Mouse (Mus musculus) liver, adult 2 months (tissue): ENCODE results near the gene Trabd2b. TPM values are rescaled to one million over a fixed set of nuclear protein-coding genes. Genes with fewer than 3 reads are reported as not detected.

Experiments used
- DNase-seq: peaks from one replicate; pipeline ENCODE4 v3.0.0-alpha.2; 2011; ENCODE audit warnings: low read depth, low spot score; ENCODE audit errors: extremely low read depth
- H3K27ac ChIP-seq: fragments of 200-500 bp; replicated peaks from 2 replicates; pipeline ENCODE4 v1.5.1; 2012; ENCODE audit warnings: low read depth, mild to moderate bottlenecking, control low read depth, inconsistent platforms, low read length; ENCODE audit not compliant: insufficient read depth
- H3K27me3 ChIP-seq: fragments of 200-500 bp; 2 replicates; pipeline ENCODE4 v1.6.1; 2012; ENCODE audit warnings: mild to moderate bottlenecking, moderate library complexity, low read length, inconsistent platforms; ENCODE audit not compliant: control insufficient read depth, insufficient read depth
- H3K36me3 ChIP-seq: fragments of 200-500 bp; 2 replicates; pipeline ENCODE4 v1.6.1; 2012; ENCODE audit warnings: low read length, inconsistent platforms; ENCODE audit not compliant: control insufficient read depth, insufficient read depth
- H3K4me1 ChIP-seq: fragments of 200-500 bp; 2 replicates; pipeline ENCODE4 v1.6.1; 2011; ENCODE audit warnings: low read length; ENCODE audit not compliant: control insufficient read depth, insufficient read depth
- H3K4me3 ChIP-seq: fragments of 200-500 bp; 2 replicates; pipeline ENCODE4 v1.5.1; 2011; ENCODE audit warnings: low read depth, mild to moderate bottlenecking, control low read depth, low read length, moderate library complexity; ENCODE audit not compliant: insufficient read depth
- H3K79me2 ChIP-seq: fragments of 200-500 bp; 2 replicates; pipeline ENCODE4 v1.6.1; 2012; ENCODE audit warnings: inconsistent platforms, mild to moderate bottlenecking, low read length, moderate library complexity; ENCODE audit not compliant: control insufficient read depth, insufficient read depth
- H3K9ac ChIP-seq: fragments of 200-500 bp; 2 replicates; pipeline ENCODE4 v1.6.1; 2012; ENCODE audit warnings: low read depth, mild to moderate bottlenecking, control low read depth, inconsistent platforms, low read length
- CTCF ChIP-seq: fragments of 200-500 bp; IDR thresholded peaks from 2 replicates; pipeline ENCODE4 v1.5.1; 2011; ENCODE audit warnings: low read depth, low read length, control low read depth
- POLR2A ChIP-seq: fragments of 200-500 bp; IDR thresholded peaks from 2 replicates; pipeline ENCODE4 v1.6.1; 2011; ENCODE audit warnings: low read length, control low read depth; ENCODE audit not compliant: insufficient read depth; ENCODE audit errors: extremely low read depth
- WGBS: fragments of 180-500 bp; shearing (Covaris S2); methylation state at CpG from one replicate; pipeline ENCODE4 v1.1.7; 2018; 5-methylcytosine and 5-hydroxymethylcytosine counted together
- polyA plus RNA-seq: library from polyadenylated mRNA; depleted of rRNA; stranded (reverse); fragments of >200 nt; gene quantifications from 2 replicates; pipeline ENCODE4 v1.2.3, GENCODE M21; 2012
- total RNA-seq: library from RNA; depleted of rRNA; stranded (reverse); fragments of >200 nt; gene quantifications from 2 replicates; pipeline ENCODE4 v1.2.3, GENCODE M21; 2014

Trabd2b gene
- total and polyA plus RNA-seq, 2 experiments, result 0.09 to 0.10 TPM

DNA sequence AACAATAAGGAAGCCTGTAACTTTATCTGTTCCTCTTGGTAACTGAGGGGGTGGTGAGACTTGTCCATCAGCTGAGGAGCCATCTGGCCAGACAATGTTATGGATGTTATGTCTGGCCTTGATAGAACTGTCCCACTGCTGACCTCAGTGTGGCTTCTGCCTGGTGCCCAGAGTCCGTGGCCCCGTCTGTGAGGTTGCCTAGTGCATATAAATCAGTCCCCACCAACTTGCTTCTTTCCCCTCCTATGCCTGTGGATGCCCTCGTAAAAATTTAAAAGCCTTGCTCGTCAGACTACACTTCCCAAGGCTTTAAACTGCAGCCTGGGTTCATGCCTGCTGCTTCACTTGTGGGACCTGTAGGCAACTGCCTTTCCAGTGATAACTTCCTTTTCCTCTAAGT lies 85.6 kb downstream of the Trabd2b start:
- DNase-seq, result no peak
- 63% methylated on average over 4 of the region's 4 CpGs for WGBS
- no peaks in the 10 kb centered on the region for H3K27me3 ChIP-seq
- H3K79me2 ChIP-seq, result no peaks in the 10 kb centered on the region
- TF ChIP-seq CTCF (no peak), POLR2A (no peak)
- no peaks in the 10 kb centered on the region for H3K4me1 ChIP-seq
- no peaks in the 10 kb centered on the region for H3K36me3 ChIP-seq
- H3K27ac ChIP-seq, result no peak overlapping the region
- no peak overlapping the region for H3K4me3 ChIP-seq
- no peak overlapping the region for H3K9ac ChIP-seq

DNA sequence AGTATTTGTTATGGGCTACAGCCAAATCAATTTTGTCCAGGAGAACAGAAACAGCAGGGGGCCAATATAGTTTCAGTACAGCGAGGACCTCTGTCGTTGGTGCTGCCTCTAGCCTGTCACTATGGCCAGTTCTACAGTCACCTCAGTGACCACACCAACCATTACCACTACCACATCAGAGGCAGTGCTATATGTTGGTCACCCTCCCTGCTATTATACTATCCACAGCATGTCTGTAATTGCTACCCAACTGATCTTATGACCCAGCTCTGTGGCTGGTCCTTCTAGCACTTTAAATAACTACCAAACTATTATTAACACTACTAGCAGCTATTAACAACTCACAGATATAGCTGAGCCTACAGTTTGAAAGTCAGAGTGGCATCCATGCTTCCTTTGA lies 87.5 kb downstream of the Trabd2b start:
- no peak overlapping the region for H3K4me3 ChIP-seq
- no peak for DNase-seq
- H3K27me3 ChIP-seq, result no peaks in the 10 kb centered on the region
- no peaks in the 10 kb centered on the region for H3K4me1 ChIP-seq
- H3K27ac ChIP-seq, result no peak overlapping the region
- no peaks in the 10 kb centered on the region for H3K79me2 ChIP-seq
- no peak overlapping the region for H3K9ac ChIP-seq
- no peaks in the 10 kb centered on the region for H3K36me3 ChIP-seq
- TF ChIP-seq CTCF (no peak), POLR2A (no peak)
- WGBS, result 75% methylated on average over 2 of the region's 2 CpGs

GRCm38 (mm10) chr4:114495688-114496426 lies 89.3 kb downstream of the Trabd2b start:
- H3K79me2 ChIP-seq, result no peaks in the 10 kb centered on the region
- no peak overlapping the region for H3K4me3 ChIP-seq
- TF ChIP-seq CTCF (no peak), POLR2A (no peak)
- no peaks in the 10 kb centered on the region for H3K27me3 ChIP-seq
- H3K4me1 ChIP-seq, result no peaks in the 10 kb centered on the region
- no peak overlapping the region for H3K9ac ChIP-seq
- no peaks in the 10 kb centered on the region for H3K36me3 ChIP-seq
- WGBS, result 69% methylated on average over 4 of the region's 4 CpGs
- no peak for DNase-seq
- H3K27ac ChIP-seq, result no peak overlapping the region

DNA sequence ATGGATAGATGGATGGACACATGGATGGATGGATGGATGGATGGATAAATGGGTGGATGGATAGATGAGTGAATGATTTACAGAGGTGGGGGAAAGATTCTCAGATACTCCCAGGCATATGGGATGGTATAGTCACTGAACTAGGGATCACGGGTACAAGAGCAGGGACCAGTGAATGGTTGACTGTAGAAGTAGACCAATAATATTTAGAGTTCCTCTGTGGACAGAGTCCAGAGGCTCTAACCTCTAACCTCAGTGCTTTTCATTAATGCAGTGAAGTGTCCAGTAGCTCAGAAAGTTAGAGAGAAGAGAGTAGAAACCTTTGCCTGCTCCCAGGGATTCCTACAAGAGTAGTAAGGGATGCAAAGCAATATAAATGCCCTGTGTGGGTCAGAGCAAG lies 93.1 kb downstream of the Trabd2b start:
- H3K27me3 ChIP-seq, result no peaks in the 10 kb centered on the region
- WGBS, result 59% methylated on average over 1 of the region's 1 CpGs
- no peaks in the 10 kb centered on the region for H3K36me3 ChIP-seq
- no peak for TF ChIP-seq CTCF
- no peak for TF ChIP-seq POLR2A
- H3K9ac ChIP-seq, result no peak overlapping the region
- no peak overlapping the region for H3K27ac ChIP-seq
- no peaks in the 10 kb centered on the region for H3K79me2 ChIP-seq
- DNase-seq, result no peak
- H3K4me3 ChIP-seq, result no peak overlapping the region
- H3K4me1 ChIP-seq, result no peaks in the 10 kb centered on the region

- Histone ChIP-seq H3K27ac (no peak overlapping the region), H3K27me3 (no peaks in the 10 kb centered on the region), H3K9ac (no peak overlapping the region), H3K4me1 (no peaks in the 10 kb centered on the region), H3K36me3 (no peaks in the 10 kb centered on the region), H3K79me2 (no peaks in the 10 kb centered on the region), H3K4me3 (no peak overlapping the region)
- WGBS, result 83% methylated on average over 7 of the region's 7 CpGs
- TF ChIP-seq POLR2A (no peak), CTCF (no peak)
- DNase-seq, result no peak
Observed at GRCm38 (mm10) chr4:114500317-114500716, 93.8 kb downstream of the Trabd2b start.

- Histone ChIP-seq H3K4me1 (no peaks in the 10 kb centered on the region), H3K27ac (no peak overlapping the region), H3K36me3 (no peaks in the 10 kb centered on the region), H3K79me2 (no peaks in the 10 kb centered on the region), H3K9ac (no peak overlapping the region), H3K27me3 (no peaks in the 10 kb centered on the region), H3K4me3 (no peak overlapping the region)
- TF ChIP-seq CTCF (no peak), POLR2A (no peak)
- no peak for DNase-seq
- WGBS, result 79% methylated on average over 1 of the region's 1 CpGs
Observed at GRCm38 (mm10) chr4:114501048-114501447, 94.5 kb downstream of the Trabd2b start.
